Mouse (Mus musculus) right cerebral cortex, adult 2 months (tissue): Measurements from ENCODE around the gene Sptan1.

Experiments used
- DNase-seq, 2 experiments: peaks; one replicate each; pipeline ENCODE4 v3.0.0; 2021 to 2022; ENCODE audit warnings: low spot score in 2 of 2

Gene Sptan1

DNA sequence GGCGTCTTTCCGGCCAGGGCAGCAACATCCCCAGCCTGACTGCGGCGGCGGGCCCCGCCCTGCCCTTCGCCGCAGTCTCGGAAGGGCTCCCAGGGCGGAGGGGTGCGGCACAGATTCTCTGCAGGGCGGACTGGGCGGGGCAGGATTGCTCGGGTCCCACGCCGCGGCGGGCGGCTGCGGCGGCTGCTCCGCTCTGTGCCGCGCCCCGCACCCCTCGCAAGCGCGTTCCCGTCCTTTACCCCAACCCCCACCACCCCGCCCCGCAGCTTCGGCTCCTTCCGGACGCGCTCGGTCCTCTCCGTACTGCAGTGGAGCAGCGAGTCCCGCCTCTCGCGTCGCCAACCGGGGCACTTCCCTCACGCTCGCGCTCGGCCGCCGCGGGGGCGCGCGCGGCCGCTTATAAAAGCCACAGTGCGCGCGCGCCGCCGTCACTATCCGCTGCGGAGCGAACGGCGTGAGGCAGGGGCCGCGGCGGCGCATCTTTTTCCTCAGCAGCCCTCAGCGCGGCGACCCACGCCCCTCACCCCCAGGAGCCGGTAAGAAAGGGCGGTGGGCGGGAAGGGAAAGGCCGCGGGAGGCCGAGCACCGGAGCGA, at the start of gene Sptan1:
Gene Sptan1, plus strand, starts transcription at position 311 of the 594 bp plus-strand sequence.
- DNase-seq, result peak; percentile 94 to 98

DNA sequence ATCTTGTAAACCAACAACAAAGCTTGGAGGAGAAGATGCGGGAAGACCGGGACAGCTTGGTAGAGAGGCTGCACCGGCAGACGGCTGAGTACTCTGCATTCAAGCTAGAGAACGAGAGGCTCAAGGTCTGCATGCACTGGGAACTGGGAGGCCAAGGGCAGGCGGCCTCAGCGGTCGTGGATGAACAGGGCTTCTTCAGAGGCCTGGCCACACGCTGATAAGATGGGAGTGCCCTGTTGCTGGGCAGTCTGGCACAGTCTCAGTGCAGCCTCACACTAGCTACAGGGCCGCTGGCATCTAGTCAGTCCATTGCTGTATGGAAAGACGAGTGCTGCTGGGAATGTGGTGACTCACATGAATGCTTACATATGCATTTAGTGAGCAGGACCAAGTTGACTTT, 47.7 kb upstream of the Sptan1 start:
- no peak for DNase-seq

DNA sequence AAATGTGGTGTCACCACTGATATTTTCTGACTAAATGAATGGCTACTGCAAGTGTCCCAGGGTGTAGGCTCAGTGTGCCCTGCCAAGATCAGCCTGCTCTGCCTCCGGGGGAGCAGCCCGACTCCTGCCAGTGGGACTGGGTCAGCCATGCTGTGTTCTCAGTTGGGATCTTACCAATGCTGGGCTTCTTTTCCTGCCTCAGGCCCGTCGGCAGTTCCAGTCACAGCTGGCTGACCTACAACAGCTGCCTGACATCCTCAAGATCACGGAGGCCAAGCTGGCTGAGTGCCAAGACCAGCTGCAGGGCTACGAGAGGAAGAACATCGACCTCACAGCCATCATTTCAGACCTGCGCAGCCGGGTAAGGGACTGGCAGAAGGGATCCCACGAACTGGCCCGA, 43.3 kb upstream of the Sptan1 start:
- peak; percentile 6 to 13 for DNase-seq

DNA sequence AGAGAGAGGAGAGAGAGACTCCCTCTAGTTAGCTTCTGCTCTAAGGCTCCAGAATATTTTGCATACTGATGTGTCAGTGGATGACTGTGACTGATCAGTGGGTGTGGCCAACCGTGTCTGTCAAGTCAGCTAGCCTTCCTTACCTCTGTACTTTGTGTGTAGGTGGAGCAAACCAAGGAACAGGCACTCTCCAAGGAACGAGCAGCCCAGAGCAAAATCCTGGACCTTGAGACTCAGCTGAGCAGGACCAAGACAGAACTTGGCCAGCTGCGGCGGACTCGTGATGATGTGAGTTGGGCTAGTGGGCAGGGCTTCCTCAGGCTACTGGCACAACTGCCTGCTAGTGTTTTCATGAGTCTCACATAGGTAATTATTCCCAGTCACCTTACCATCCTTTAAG, 38.8 kb upstream of the Sptan1 start:
- DNase-seq, result no peak

DNA sequence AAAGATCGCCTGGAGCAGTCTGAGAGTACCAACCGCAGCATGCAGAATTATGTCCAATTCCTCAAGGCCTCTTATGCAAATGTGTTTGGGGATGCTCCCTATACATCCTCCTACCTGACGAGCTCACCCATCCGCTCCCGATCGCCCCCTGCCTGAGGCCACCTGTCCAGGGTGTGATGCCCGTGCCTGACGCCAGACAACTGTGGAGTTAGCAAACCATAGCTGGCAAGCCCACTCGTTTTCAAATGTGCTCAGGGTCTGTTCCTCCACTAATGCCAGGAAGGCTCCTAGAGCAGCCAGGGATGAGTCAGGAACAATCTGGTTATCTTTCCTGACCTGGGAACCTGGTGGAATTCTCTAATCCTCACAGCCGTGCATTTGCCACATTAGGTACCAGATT, 34.9 kb upstream of the Sptan1 start:
- DNase-seq, result no peak

DNA sequence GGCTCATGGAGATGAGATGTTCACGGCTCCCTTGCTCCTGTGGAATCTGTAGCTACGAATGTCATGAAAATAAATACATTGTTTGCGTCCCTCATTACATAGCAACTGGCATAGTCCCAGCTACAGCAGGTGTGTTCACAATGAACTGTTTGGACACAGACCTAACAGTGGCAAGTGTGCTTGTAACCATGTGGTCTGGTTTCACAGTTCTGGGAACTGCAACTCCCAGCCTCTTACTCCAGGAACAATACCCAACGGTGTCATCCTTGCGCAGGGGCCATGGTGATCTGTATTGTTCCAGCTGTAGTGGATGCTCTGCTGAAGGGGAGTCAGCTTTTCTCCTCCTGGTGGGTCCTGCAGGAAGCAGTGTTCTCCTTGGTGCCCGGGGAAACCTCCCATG, 34.2 kb upstream of the Sptan1 start:
- DNase-seq, result no peak

DNA sequence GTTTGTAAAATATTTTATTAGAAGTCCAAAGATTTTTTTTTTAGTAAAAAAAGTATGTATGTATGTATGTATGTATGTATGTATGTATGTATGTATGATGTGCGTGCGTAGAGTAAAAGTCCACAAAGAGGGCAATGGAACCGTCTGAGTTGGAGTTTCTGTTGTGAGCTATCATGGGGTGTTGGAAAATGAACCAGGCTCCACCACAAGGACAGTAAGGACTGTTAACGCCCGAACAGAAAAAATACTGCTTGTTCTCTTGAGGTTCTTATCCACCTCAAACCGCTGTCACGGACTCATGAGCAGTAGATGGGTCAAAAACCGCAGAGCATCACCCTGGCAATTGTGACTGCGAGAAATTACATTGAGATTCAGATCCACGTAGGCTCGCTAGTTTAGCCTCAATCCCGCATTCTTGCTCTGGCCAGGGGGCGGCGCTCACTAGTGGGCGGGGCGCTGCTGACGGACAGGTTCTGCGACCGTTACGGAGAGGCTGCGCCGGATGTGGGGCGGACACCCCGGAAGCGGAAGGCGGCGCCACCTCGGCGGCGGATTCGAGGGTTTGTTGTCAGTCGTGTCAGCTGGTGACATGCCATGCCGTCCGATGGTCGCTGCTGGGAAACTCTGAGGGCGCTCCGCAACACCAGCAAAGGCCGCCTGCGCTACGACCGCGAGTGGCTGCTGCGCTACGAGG, 30.3 kb upstream of the Sptan1 start, which contains the start of gene Gle1:
Gene Gle1, plus strand, starts transcription at position 521 of the 694 bp plus-strand sequence.
- peak; percentile 97 to 98 for DNase-seq

DNA sequence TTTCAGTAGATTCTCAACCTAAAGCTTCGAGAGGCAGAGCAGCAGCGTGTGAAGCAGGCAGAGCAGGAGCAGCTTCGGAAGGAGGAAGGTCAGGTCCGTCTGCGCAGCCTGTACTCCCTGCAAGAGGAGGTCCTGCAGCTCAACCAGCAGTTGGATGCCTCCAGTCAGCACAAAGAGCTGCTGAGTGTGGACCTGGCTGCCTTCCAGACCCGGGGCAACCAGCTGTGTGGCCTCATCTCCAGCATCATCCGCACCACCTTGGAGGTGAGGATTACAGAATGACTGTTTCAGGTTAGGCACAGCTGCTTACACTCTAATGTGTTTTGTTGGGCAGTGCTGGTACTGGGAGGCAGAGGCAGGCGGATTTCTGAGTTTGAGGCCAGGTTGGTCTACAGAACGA, 25.3 kb upstream of the Sptan1 start:
- DNase-seq, result no peak

DNA sequence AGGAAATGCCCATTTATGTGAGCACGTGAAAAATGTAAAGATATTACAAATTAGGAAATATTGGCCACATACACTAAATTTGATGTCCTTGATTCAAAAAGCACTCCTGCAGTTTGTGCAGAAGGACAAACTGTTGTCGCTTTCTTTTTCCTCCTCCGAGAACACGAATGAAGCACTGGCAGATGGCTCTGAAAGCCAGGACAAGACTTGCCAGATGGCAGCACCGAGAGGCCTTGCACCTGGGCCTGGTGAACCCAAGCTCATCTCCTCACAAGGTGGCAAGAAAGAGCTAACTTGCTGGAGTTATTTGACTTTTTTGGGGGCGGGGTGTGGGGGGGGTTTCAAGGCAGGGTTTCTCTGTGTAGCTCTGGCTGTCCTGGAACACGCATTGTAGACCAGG, 24.5 kb upstream of the Sptan1 start:
- DNase-seq, result no peak

DNA sequence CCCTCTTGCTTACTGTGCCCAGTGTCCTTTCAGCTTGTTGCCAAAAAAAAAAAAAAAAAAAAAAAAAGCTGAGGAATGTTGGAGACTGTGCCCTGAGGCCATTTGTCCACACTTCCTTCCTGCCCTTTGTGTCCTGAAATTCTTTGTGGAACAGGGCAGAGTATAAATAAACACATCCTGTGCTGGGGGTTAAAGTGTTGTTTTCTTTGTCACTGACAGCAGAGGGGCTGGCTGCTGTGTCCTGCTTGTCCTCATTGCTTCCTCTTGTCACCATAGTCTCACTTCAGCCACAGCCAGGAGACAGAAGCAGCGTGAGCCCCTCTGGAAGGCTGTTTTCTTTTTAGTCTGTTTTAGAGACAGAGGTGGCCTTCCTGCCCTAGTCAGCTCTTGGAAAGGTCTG, 20.6 kb upstream of the Sptan1 start:
- DNase-seq, result no peak

DNA sequence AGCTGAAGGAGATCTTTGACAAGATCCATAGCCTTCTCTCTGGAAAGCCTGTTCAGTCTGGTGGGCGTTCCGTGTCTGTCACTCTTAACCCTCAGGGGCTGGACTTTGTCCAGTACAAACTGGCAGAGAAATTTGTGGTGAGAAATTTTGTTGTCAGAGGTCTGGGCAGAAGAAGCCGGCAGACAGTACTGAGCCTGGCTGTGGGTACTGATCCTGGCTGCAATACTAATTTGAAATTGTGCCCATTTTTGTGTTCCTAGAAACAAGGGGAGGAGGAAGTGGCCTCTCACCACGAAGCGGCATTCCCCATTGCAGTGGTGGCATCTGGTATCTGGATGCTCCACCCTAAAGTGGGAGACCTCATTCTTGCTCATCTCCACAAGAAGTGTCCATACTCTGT, 16.5 kb upstream of the Sptan1 start:
- DNase-seq, result no peak

DNA sequence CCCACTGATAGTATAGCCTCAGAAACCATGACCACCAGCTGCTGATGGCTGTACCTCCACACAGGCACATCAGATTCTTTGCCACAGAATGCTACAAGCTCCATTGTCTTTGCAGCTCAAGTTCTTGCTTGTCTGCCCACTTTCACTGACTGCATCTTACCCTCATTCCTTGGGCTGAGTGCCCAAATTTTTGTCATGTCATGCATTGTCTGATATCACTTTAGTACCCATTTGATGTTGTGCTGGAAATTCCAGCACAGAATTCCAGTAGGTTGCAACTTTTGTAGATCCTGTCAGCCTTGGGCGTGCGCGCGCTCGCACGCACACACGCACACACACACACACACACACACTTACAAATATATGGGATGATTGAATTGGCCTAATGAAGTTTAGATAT, 4.1 kb upstream of the Sptan1 start:
- DNase-seq, result no peak

DNA sequence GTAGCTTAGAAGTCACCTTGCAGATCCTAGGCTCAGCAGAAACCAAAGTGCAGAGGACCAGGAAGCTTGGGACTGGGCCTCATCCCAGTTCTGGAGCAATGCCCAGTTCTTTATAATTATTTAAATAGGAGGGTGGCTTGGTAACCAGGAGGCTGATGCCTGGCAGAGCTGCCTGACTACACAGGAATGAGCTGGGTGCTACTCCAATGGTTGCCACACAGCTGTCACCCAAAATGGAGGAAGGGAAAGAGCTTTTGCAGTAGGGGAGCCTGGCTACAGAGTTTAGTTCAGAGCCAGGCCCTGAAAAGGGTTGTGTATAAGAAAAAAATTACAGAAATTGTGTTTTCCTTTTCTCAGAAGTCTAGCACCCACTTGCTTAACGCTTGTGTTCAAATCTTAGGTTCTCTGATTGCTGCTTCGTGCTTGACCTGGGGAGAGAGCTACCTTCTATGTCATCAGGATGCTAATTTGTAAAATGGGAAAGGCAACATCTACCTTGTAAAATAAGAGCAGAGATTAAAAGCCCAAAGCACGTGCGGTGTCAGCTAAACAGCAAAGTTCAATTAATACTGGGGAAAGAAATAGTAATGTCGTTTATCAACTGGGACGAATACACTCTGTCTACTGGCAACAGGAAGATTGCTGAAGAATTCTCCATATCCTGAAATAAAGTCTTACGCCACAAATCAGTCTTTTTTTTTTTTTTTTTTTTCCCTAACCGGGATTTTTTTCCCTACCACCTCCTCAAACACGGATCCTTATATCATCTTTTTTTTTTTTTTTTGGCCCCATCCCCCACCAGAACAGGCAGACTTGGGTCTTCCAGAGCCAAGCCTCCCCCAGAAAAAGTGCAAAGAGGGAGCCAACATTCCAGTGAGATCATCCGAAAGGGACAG, 758 bp upstream of the Sptan1 start:
- DNase-seq, result peak in 1 of 2 experiments; percentile 36

DNA sequence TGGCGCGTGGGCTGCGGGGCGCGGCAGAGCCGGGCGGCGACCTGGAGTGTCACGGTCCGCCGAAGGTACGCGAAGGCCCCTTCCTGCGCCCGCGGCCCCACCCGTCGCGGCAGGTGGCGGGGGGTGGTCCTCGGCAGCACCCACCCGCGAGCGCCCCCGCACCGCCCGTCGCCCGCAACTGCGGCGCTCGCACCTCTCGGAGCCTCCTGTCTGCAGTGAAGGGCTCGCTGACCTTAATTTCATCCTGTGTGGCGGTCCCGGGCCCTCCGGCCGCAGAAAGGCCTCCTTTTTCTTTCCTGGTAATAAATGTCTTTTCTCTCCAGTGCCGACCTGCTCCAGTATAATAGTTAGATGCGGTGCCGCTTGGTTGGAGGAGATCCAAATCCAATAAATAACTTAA, 546 bp downstream of the Sptan1 start:
- peak; percentile 41 to 50 for DNase-seq

DNA sequence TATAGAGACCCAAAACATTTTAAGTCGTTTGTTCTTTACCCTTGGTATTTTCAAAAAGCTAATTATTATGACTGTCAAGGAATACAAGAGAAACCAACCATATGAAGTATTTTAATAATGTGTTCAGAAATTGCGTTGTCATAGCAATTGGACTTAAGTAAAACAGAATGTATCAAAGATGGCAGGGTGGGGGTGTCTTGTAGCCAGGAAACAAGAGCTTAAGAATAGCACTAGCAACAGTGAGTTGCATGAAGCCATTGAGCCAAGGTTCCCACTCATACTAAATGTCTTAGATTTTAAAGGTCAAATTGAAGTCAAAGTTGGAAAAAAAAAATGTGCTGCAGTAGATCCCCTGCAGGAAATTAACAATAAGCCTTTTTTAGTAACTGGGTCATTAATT, 1.5 kb downstream of the Sptan1 start:
- DNase-seq, result no peak

DNA sequence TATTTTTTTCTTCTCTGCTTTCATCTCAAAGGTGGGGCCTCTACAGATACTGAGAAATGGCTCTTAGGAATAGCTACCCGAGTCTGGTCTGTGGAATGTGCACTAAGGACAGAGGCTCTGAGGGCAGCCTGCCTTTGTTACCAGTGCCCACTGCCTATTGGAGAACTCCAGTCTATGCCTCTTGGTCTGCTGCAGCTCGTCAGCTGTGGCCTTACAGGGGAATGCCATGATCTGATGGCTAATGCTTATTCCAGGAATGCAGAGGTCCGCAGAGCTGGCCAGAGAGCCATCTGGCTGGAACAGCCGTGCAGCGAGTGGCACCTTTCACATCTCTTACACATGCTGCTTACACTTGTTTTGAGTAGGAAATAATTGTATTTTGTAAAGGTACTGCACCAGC, 2.4 kb downstream of the Sptan1 start:
- DNase-seq, result no peak

DNA sequence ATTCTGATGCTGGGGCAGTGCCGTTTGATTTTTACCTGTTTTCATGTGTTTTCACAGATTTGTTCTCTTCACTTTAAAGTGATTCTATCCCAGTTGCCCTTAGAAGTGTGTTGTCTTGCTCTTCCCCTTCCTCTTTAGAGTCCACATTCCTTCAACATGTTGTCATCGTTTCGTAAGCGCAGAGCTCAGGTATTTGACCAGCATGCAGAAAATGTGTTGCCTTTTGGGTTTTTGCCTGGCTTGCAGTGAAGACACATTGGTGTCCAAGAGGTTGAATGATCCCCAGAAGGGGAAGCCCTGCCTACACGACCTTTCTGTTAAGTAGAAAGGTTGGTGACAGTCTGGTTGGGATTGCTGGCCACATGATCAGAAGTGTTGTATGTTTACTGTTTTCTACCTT, 3.3 kb downstream of the Sptan1 start:
- no peak for DNase-seq

DNA sequence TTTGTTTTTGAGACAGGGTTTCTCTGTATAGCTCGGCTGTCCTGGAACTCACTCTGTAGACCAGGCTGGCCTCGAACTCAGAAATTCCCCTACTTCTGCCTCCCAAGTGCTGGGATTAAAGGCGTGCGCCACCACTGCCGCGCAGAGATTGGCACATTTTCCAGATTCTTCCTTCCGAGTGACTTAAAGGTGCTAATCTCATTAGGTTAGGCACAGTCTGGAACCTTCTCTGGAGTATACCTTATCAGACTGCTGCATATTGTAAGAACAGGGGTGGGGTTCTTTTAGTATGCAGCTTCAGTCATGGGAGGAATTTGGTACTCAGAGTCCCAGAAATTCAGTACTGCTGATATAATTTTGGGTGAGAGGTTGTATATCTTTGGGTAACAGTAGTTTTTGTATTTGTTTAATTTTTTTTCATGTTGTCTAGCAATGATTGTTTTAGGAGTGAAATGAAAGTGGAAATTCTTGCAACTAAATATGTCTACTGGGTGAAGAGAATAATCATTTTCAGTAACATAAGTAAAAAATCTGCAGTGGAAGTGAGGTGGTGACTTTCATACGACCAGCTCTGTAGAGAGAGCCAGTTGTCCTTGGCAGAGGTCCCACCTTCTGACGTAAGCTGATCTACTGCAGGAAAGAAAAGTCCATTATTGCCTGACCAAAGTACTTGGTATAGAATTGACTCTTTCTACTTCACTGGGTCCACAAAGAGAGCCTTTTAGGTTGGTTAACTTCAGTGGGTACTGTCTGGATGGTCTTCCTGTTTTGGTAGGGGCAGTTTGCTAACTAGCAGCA, 6.7 kb downstream of the Sptan1 start:
- DNase-seq, result peak in 1 of 2 experiments; percentile 56

DNA sequence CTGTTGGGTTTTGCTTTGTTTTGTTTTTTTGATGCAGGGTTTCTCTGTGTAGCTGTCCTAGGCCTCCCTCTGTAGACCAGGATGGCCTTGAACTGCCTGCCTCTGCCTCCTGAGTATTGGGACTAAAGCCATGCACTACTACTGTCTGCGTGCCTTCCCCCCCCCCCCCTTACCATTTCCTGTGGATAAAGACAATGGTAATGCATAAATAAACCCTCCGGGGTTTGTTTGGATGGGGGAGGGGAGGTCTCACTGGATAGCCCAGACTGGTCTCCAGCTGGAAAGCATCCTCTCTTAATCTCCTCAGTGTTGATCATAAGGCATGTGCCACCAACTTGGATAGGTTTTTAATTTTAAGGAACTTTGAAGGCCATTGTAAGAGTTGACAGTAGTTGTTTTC, 8.2 kb downstream of the Sptan1 start:
- no peak for DNase-seq

DNA sequence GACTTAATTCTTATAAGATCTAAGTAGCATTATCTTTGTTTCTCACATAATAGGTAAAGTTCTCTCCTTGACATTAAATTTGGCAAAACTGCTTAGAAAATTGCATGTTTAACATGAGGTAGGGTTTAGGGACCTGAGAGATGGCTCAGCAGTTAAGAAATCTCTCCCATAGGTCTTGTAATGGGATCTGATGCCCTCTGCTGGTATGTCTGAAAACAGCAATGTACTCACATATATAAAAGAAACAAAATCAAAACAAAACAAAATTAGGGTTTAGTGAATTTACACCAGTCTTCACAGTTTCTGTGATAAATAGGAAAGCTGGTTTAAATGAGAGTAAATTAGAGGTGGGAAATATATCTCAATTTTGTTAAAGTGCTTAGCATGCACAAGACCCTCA, 11.9 kb downstream of the Sptan1 start:
- DNase-seq, result peak in 1 of 2 experiments; percentile 47

DNA sequence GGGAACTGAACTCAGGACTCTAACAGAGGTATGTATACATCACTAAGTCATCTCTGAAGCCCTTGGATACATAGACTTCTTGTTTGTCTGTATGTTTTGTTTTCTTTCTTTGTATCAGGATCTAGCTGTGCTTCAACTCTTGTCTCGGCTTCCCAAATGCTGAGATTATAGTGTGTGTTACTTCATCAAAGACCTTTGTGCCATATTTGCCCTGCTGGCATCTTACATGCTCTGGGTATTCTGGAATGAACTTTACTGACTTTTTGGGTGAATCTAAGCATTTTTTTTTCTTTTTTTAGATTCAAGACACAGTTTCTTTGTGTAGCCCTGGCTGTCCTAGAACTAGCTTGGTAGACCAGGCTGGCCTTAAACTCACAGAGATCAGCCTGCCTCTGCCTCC, 15.3 kb downstream of the Sptan1 start:
- no peak for DNase-seq

DNA sequence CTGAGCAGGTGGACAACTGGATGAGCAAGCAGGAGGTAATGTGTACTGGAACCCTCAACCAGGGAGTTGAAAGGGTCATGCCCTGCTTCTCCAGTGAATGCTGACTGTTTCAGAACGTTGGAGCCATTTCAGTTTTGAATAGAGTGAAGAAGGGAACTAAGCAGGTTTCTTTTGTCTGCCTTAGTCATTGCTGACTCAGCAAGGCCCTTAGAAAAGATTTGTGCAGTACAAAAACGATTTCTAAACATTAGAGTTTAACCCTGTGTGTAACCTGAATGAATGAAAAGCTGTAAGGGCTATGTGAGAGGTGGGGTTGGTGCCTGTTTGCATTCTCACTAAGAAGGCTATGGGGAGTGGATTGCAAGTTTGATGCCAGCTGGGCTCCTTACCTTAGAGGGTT, 26.6 kb downstream of the Sptan1 start:
- no peak for DNase-seq
